Mouse (Mus musculus) hindbrain, embryonic 10.5 days (tissue): ENCODE measurements around the gene Tuba3a. TPM values are rescaled to one million over a fixed set of nuclear protein-coding genes. Genes with fewer than 3 reads are reported as not detected.
A peak's percentile ranks its signal among the peaks of the same experiment; 100 is the strongest.

Source experiments
- DNase-seq: peaks from one replicate; pipeline ENCODE4 v3.0.0-alpha.2; 2017; ENCODE audit warnings: low spot score
- H3K27ac ChIP-seq: fragments of 300-500 bp; sonication (generic); 2 replicates; pipeline ENCODE4 v1.5.1; 2016; ENCODE audit warnings: mild to moderate bottlenecking, moderate library complexity
- H3K27me3 ChIP-seq: fragments of 300-500 bp; sonication (generic); 2 replicates; pipeline ENCODE4 v1.6.1; 2016; ENCODE audit warnings: mild to moderate bottlenecking; ENCODE audit not compliant: poor library complexity, insufficient read depth, severe bottlenecking
- H3K36me3 ChIP-seq: fragments of 300-500 bp; sonication (generic); 2 replicates; pipeline ENCODE4 v1.6.1; 2016; ENCODE audit warnings: mild to moderate bottlenecking, moderate library complexity
- H3K4me1 ChIP-seq: fragments of 300-500 bp; sonication (generic); replicated peaks from 2 replicates; pipeline ENCODE4 v1.6.1; 2016; ENCODE audit warnings: mild to moderate bottlenecking
- H3K4me3 ChIP-seq: fragments of 300-500 bp; sonication (generic); 2 replicates; pipeline ENCODE4 v1.5.1; 2016; ENCODE audit warnings: mild to moderate bottlenecking, moderate library complexity
- H3K9me3 ChIP-seq: fragments of 300-500 bp; sonication (generic); 2 replicates; pipeline ENCODE4 v1.6.1; 2016; ENCODE audit warnings: mild to moderate bottlenecking, moderate library complexity
- WGBS: fragments of 180-500 bp; shearing (Covaris S2); methylation state at CpG from one replicate; pipeline ENCODE4 v1.1.7; 2016; 5-methylcytosine and 5-hydroxymethylcytosine counted together
- polyA plus RNA-seq: library from polyadenylated mRNA; unstranded; fragments of >200 nt; fragmentation: Nextera tagmentation; extraction: Ambion mirVana; gene quantifications from 2 replicates; pipeline ENCODE4 v1.2.1, GENCODE M21; 2016

The Tuba3a gene
- polyA plus RNA-seq, 1 experiment from 2014 or later: not detected

- Histone ChIP-seq H3K4me3 (no peak overlapping the region), H3K36me3 (no peaks in the 10 kb centered on the region), H3K4me1 (peaks cover 49% of the 10 kb centered on the region), H3K9me3 (no peaks in the 10 kb centered on the region), H3K27ac (no peak overlapping the region), H3K27me3 (no peaks in the 10 kb centered on the region)
- no peak for DNase-seq
- WGBS: 86% methylated on average over 6 of the region's 6 CpGs
Measured at GRCm38 (mm10) chr6:125232516-125232915, 53.3 kb downstream of the Tuba3a start.

- H3K27ac ChIP-seq: peak overlapping the region; percentile 86
- no peaks in the 10 kb centered on the region for H3K27me3 ChIP-seq
- H3K36me3 ChIP-seq: no peaks in the 10 kb centered on the region
- 49% methylated on average over 4 of the region's 4 CpGs for WGBS
- no peak for DNase-seq
- H3K4me1 ChIP-seq: peaks cover 49% of the 10 kb centered on the region
- peak overlapping the region; percentile 53 for H3K4me3 ChIP-seq
- H3K9me3 ChIP-seq: no peaks in the 10 kb centered on the region
Measured at GRCm38 (mm10) chr6:125232045-125232437, 53.8 kb downstream of the Tuba3a start.

GRCm38 (mm10) chr6:125231117-125232044, 54.5 kb downstream of the Tuba3a start, which contains the start of gene Tapbpl:
Gene Tapbpl (minus strand): TSS chr6:125231860.
- H3K4me3 ChIP-seq: peak within 1 kb of the TSS; percentile 53
- no peaks in the 10 kb centered on the region for H3K9me3 ChIP-seq
- H3K4me1 ChIP-seq: peaks cover 43% of the 10 kb centered on the region
- DNase-seq: peak; percentile 43
- WGBS: 10% methylated on average over 16 of the region's 16 CpGs
- no peaks in the 10 kb centered on the region for H3K27me3 ChIP-seq
- peak within 1 kb of the TSS; percentile 86 for H3K27ac ChIP-seq
- no peaks in the 10 kb centered on the region for H3K36me3 ChIP-seq

GRCm38 (mm10) chr6:125230571-125230970, 55.3 kb downstream of the Tuba3a start:
- peak overlapping the region; percentile 64 for H3K27ac ChIP-seq
- H3K4me1 ChIP-seq: peaks cover 40% of the 10 kb centered on the region
- H3K36me3 ChIP-seq: no peaks in the 10 kb centered on the region
- no peaks in the 10 kb centered on the region for H3K27me3 ChIP-seq
- 65% methylated on average over 9 of the region's 9 CpGs for WGBS
- no peak for DNase-seq
- no peaks in the 10 kb centered on the region for H3K9me3 ChIP-seq
- H3K4me3 ChIP-seq: no peak overlapping the region

Other genes with a start within 250 kb of the Tuba3a start
- gene Ing4, start 246.3 kb downstream of the Tuba3a start, polyA plus RNA-seq: 125 and 153 TPM in 2 replicates
- gene Acrbp, start 236.4 kb downstream of the Tuba3a start, polyA plus RNA-seq: 13.1 and 15.5 TPM in 2 replicates
- 0.10 TPM in 1 of 2 replicates, not detected in the other for gene Lpar5, start 218.1 kb downstream of the Tuba3a start, polyA plus RNA-seq
- 95.7 and 97.6 TPM in 2 replicates for gene Chd4, start 190.1 kb downstream of the Tuba3a start, polyA plus RNA-seq
- 67.6 and 83.8 TPM in 2 replicates for gene Nop2, start 154.1 kb downstream of the Tuba3a start, polyA plus RNA-seq
- 12.5 and 18.3 TPM in 2 replicates for gene Iffo1, start 140.8 kb downstream of the Tuba3a start, polyA plus RNA-seq
- 2,613 and 2,865 TPM in 2 replicates for gene Gapdh, start 119.6 kb downstream of the Tuba3a start, polyA plus RNA-seq
- gene Ncapd2, start 94.3 kb downstream of the Tuba3a start, polyA plus RNA-seq: 199 and 233 TPM in 2 replicates
- 206 and 213 TPM in 2 replicates for gene Mrpl51, start 94.2 kb downstream of the Tuba3a start, polyA plus RNA-seq
- 3.3 and 3.9 TPM in 2 replicates for gene Vamp1, start 70.5 kb downstream of the Tuba3a start, polyA plus RNA-seq
- gene Tapbpl, start 54.2 kb downstream of the Tuba3a start, polyA plus RNA-seq: 1.9 TPM in 2 replicates
- gene Cd27, start 49.0 kb downstream of the Tuba3a start, polyA plus RNA-seq: 1.2 TPM in 2 replicates
- gene Ltbr, start 27.8 kb upstream of the Tuba3a start, polyA plus RNA-seq: 21.0 and 22.7 TPM in 2 replicates
- 0.40 and 0.42 TPM in 2 replicates for gene Scnn1a, start 34.6 kb upstream of the Tuba3a start, polyA plus RNA-seq
- gene Tnfrsf1a, start 63.3 kb upstream of the Tuba3a start, polyA plus RNA-seq: 26.8 and 27.1 TPM in 2 replicates
- 0.13 and 0.20 TPM in 2 replicates for gene Plekhg6, start 94.8 kb upstream of the Tuba3a start, polyA plus RNA-seq
- 35.9 and 39.9 TPM in 2 replicates for gene Cd9, start 208.7 kb upstream of the Tuba3a start, polyA plus RNA-seq